Mouse (Mus musculus) right cerebral cortex, postnatal 36 days (tissue): ENCODE measurements at regions not wholly inside any gene's neighbourhood (a gene's known extent, or its start where the extent isn't known, plus 50 kb on each side); places are given as distances from the start of the nearest gene placed in this dataset.

Experiments
- DNase-seq, 2 experiments: peaks; one replicate each; pipeline ENCODE4 v3.0.0; 2022; ENCODE audit warnings: low spot score in 2 of 2, mixed read lengths in 1 of 2

GRCm38 (mm10) chr12:58901931-58902330 is 109.9 kb downstream of the Sec23a start:
- no peak for DNase-seq

GRCm38 (mm10) chr12:58875808-58876207 is 136.0 kb downstream of the Sec23a start:
- DNase-seq = peak in 1 of 2 experiments; percentile 4

- no peak for DNase-seq
Measured at GRCm38 (mm10) chr12:58872465-58872864, 139.4 kb downstream of the Sec23a start.

- DNase-seq = no peak
Measured at GRCm38 (mm10) chr12:58856498-58856897, 155.3 kb downstream of the Sec23a start.

GRCm38 (mm10) chr12:58851677-58852385 is 160.0 kb downstream of the Sec23a start:
- DNase-seq = no peak

GRCm38 (mm10) chr12:58829656-58830055 is 182.2 kb downstream of the Sec23a start:
- DNase-seq = no peak

- DNase-seq = no peak
Measured at GRCm38 (mm10) chr12:58827864-58828263, 184.0 kb downstream of the Sec23a start.

- no peak for DNase-seq
Measured at GRCm38 (mm10) chr12:58825139-58825921, 186.5 kb downstream of the Sec23a start.

- DNase-seq = no peak
Measured at GRCm38 (mm10) chr12:58822971-58823370, 188.8 kb downstream of the Sec23a start.

- DNase-seq = no peak
Measured at GRCm38 (mm10) chr12:58804068-58804467, 207.7 kb downstream of the Sec23a start.

- DNase-seq = peak; percentile 73 to 78
Measured at GRCm38 (mm10) chr12:58802410-58802809, 209.4 kb downstream of the Sec23a start.
